Mouse (Mus musculus): ENCODE data around the gene Wee2. TPM values are rescaled to one million over a fixed set of nuclear protein-coding genes. Genes with fewer than 3 reads are reported as not detected.

Wee2 gene
- total RNA-seq, 1 experiment from 2014 or later = not detected

Other genes starting within 250 kb of the Wee2 start
- gene Agk, start 113.9 kb upstream of the Wee2 start, total RNA-seq (2017) = 44.6 and 56.2 TPM in 2 replicates
- gene E330009J07Rik, start 3.0 kb upstream of the Wee2 start, total RNA-seq (2017) = 4.1 and 6.6 TPM in 2 replicates
- 133 and 134 TPM in 2 replicates for gene Ssbp1, start 32.3 kb downstream of the Wee2 start, total RNA-seq (2017)
- gene Tas2r137, start 52.1 kb downstream of the Wee2 start, total RNA-seq (2017) = not detected in 2 replicates
- gene Tas2r108, start 54.4 kb downstream of the Wee2 start, total RNA-seq (2017) = not detected in 2 replicates
- not detected in 2 replicates for gene Prss37, start 80.4 kb downstream of the Wee2 start, total RNA-seq (2017)
- gene Olfr461, start 116.0 kb downstream of the Wee2 start, total RNA-seq (2017) = not detected in 2 replicates
- not detected in 2 replicates for gene Olfr460, start 130.4 kb downstream of the Wee2 start, total RNA-seq (2017)
- gene Clec5a, start 146.7 kb downstream of the Wee2 start, total RNA-seq (2017) = 4.2 and 6.4 TPM in 2 replicates
- not detected in 2 replicates for gene Tas2r138, start 174.2 kb downstream of the Wee2 start, total RNA-seq (2017)
- 0.14 and 1.1 TPM in 2 replicates for gene Mgam, start 189.7 kb downstream of the Wee2 start, total RNA-seq (2017)

Data from common myeloid progenitor, adult 5-6 weeks (primary cell).